Mouse (Mus musculus): ENCODE data around the gene Lpcat2. TPM values are rescaled to one million over a fixed set of nuclear protein-coding genes. Genes with fewer than 3 reads are reported as not detected.
"Not testable (repeated sequence)": the region's sequence is repeated elsewhere in the genome, so short reads cannot be mapped to it uniquely, and the experiment has no call there.

The Lpcat2 gene
- polyA plus RNA-seq, 1 experiment = 1.5 TPM

GRCm38 (mm10) chr8:92872063-92872759, 17.1 kb downstream of the Lpcat2 start:
- WGBS = 67% methylated on average over 10 of the region's 10 CpGs
- Histone ChIP-seq H3K27me3 (replicated peaks; ENCODE audit: control insufficient read depth, insufficient read depth, low read length) (no peaks in the 10 kb centered on the region), H3K4me3 (ENCODE audit: insufficient read depth, low read depth, low read length) (no peak overlapping the region), H3K4me1 (ENCODE audit: control insufficient read depth, insufficient read depth, low read length) (no peaks in the 10 kb centered on the region), H3K36me3 (ENCODE audit: control insufficient read depth, insufficient read depth, low read length) (no peaks in the 10 kb centered on the region), H3K27ac (ENCODE audit: insufficient read depth, low read depth, low read length) (no peak overlapping the region)
- TF ChIP-seq POLR2A (IDR thresholded peaks at IDR 0.05; ENCODE audit: low read depth, low read length) = no peak
- TF ChIP-seq CTCF (conservative IDR thresholded peaks at IDR 0.05; ENCODE audit: insufficient read depth, insufficient read length, low read depth, low read length) = no peak
- no peak for DNase-seq

- TF ChIP-seq POLR2A (IDR thresholded peaks at IDR 0.05; ENCODE audit: low read depth, low read length) = no peak
- no peak for TF ChIP-seq CTCF (conservative IDR thresholded peaks at IDR 0.05; ENCODE audit: insufficient read depth, insufficient read length, low read depth, low read length)
- Histone ChIP-seq H3K4me3 (ENCODE audit: insufficient read depth, low read depth, low read length) (no peak overlapping the region), H3K27me3 (replicated peaks; ENCODE audit: control insufficient read depth, insufficient read depth, low read length) (no peaks in the 10 kb centered on the region)
Measured at GRCm38 (mm10) chr8:92875795-92876194, 20.7 kb downstream of the Lpcat2 start.

GRCm38 (mm10) chr8:92881247-92881646, 26.1 kb downstream of the Lpcat2 start:
- H3K27me3 ChIP-seq (replicated peaks; ENCODE audit: control insufficient read depth, insufficient read depth, low read length) = no peaks in the 10 kb centered on the region
- H3K36me3 ChIP-seq (ENCODE audit: control insufficient read depth, insufficient read depth, low read length) = no peaks in the 10 kb centered on the region
- no peak for DNase-seq
- no peak overlapping the region for H3K4me3 ChIP-seq (ENCODE audit: insufficient read depth, low read depth, low read length)
- WGBS = 43% methylated on average over 4 of the region's 4 CpGs
- no peaks in the 10 kb centered on the region for H3K4me1 ChIP-seq (ENCODE audit: control insufficient read depth, insufficient read depth, low read length)
- H3K27ac ChIP-seq (ENCODE audit: insufficient read depth, low read depth, low read length) = no peak overlapping the region
- no peak for TF ChIP-seq POLR2A (IDR thresholded peaks at IDR 0.05; ENCODE audit: low read depth, low read length)
- TF ChIP-seq CTCF (conservative IDR thresholded peaks at IDR 0.05; ENCODE audit: insufficient read depth, insufficient read length, low read depth, low read length) = no peak

More at GRCm38 (mm10) chr8:92875795-92876194, 20.7 kb downstream of the Lpcat2 start:
- DNase-seq = peak; percentile 22
- H3K27ac ChIP-seq (ENCODE audit: insufficient read depth, low read depth, low read length) = no peak overlapping the region
- H3K4me1 ChIP-seq (ENCODE audit: control insufficient read depth, insufficient read depth, low read length) = no peaks in the 10 kb centered on the region
- H3K36me3 ChIP-seq (ENCODE audit: control insufficient read depth, insufficient read depth, low read length) = no peaks in the 10 kb centered on the region
- WGBS = 83% methylated on average over 10 of the region's 10 CpGs

- H3K4me1 ChIP-seq (ENCODE audit: control insufficient read depth, insufficient read depth, low read length) = no peaks in the 10 kb centered on the region
- DNase-seq = peak; percentile 25
- H3K27ac ChIP-seq (ENCODE audit: insufficient read depth, low read depth, low read length) = no peak overlapping the region
- H3K4me3 ChIP-seq (ENCODE audit: insufficient read depth, low read depth, low read length) = no peak overlapping the region
- WGBS = 56% methylated on average over 2 of the region's 2 CpGs
- H3K36me3 ChIP-seq (ENCODE audit: control insufficient read depth, insufficient read depth, low read length) = no peaks in the 10 kb centered on the region
- no peaks in the 10 kb centered on the region for H3K27me3 ChIP-seq (replicated peaks; ENCODE audit: control insufficient read depth, insufficient read depth, low read length)
- no peak for TF ChIP-seq POLR2A (IDR thresholded peaks at IDR 0.05; ENCODE audit: low read depth, low read length)
- TF ChIP-seq CTCF (conservative IDR thresholded peaks at IDR 0.05; ENCODE audit: insufficient read depth, insufficient read length, low read depth, low read length) = no peak
Measured at GRCm38 (mm10) chr8:92883771-92884170, 28.6 kb downstream of the Lpcat2 start.

- H3K36me3 ChIP-seq (ENCODE audit: control insufficient read depth, insufficient read depth, low read length); H3K4me3 ChIP-seq (ENCODE audit: insufficient read depth, low read depth, low read length); H3K27ac ChIP-seq (ENCODE audit: insufficient read depth, low read depth, low read length); DNase-seq; H3K4me1 ChIP-seq (ENCODE audit: control insufficient read depth, insufficient read depth, low read length); H3K27me3 ChIP-seq (replicated peaks; ENCODE audit: control insufficient read depth, insufficient read depth, low read length): not testable (repeated sequence)
- 76% methylated on average over 3 of the region's 3 CpGs for WGBS
Measured at GRCm38 (mm10) chr8:92892216-92892615, 37.1 kb downstream of the Lpcat2 start.

GRCm38 (mm10) chr8:92893870-92894269, 38.7 kb downstream of the Lpcat2 start:
- Histone ChIP-seq H3K27me3 (replicated peaks; ENCODE audit: control insufficient read depth, insufficient read depth, low read length) (no peaks in the 10 kb centered on the region; the same call in 1 of the 2 replicates), H3K27ac (ENCODE audit: insufficient read depth, low read depth, low read length) (no peak overlapping the region), H3K4me1 (ENCODE audit: control insufficient read depth, insufficient read depth, low read length) (no peaks in the 10 kb centered on the region), H3K36me3 (ENCODE audit: control insufficient read depth, insufficient read depth, low read length) (no peaks in the 10 kb centered on the region), H3K4me3 (ENCODE audit: insufficient read depth, low read depth, low read length) (no peak overlapping the region)
- no peak for TF ChIP-seq CTCF (conservative IDR thresholded peaks at IDR 0.05; ENCODE audit: insufficient read depth, insufficient read length, low read depth, low read length)
- TF ChIP-seq POLR2A (IDR thresholded peaks at IDR 0.05; ENCODE audit: low read depth, low read length) = no peak
- 74% methylated on average over 2 of the region's 2 CpGs for WGBS
- DNase-seq = no peak

GRCm38 (mm10) chr8:92895053-92895452, 39.9 kb downstream of the Lpcat2 start:
- H3K36me3 ChIP-seq (ENCODE audit: control insufficient read depth, insufficient read depth, low read length) = no peaks in the 10 kb centered on the region
- no peak for TF ChIP-seq POLR2A (IDR thresholded peaks at IDR 0.05; ENCODE audit: low read depth, low read length)
- H3K4me1 ChIP-seq (ENCODE audit: control insufficient read depth, insufficient read depth, low read length) = no peaks in the 10 kb centered on the region
- H3K27ac ChIP-seq (ENCODE audit: insufficient read depth, low read depth, low read length) = no peak overlapping the region
- no peak for DNase-seq
- H3K27me3 ChIP-seq (replicated peaks; ENCODE audit: control insufficient read depth, insufficient read depth, low read length) = no peaks in the 10 kb centered on the region; the same call in 1 of the 2 replicates
- WGBS = 88% methylated on average over 7 of the region's 7 CpGs
- H3K4me3 ChIP-seq (ENCODE audit: insufficient read depth, low read depth, low read length) = no peak overlapping the region

Measured in kidney, adult 2 months (tissue).